In the genomic region with DNA sequence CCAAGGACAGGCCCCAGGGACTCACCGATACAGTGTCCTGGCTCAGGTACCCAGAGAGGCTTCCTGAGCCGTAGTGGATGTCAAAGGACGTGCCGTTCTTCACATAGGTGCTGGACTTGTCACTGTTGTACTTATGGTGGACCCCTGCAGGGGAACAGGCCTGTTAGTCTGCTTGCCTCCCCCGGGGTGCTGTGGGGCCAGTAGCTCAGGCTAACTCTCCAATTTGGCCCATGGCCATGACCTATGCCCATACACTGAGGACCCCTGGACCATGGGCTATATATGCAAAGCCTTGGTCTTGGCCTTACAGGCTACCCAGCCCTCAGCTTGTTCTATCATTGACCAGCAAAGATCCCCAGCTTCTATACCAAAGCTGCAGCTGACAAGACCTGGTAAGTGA, we compare ENCODE assay signal across 22 mouse cellular contexts. TPM values are rescaled to one million over a fixed set of nuclear protein-coding genes. Genes with fewer than 3 reads are reported as not detected.
DNase-seq lines count a peak whose midpoint lies in the region; ATAC-seq and TF ChIP-seq lines count a peak whose summit lies in the region.
"Had no signal": no experiment of that assay in that cellular context is flagged by ENCODE, and none has a peak within 500 bp of the region (broad histone marks: within the 10 kb centered on the region; RNA-seq: fewer than 3 reads in every experiment).

A gene (minus strand): TSS at position 101 of the 400 bp plus-strand sequence.

- TF ChIP-seq EP300 in heart, postnatal 0 days (IDR thresholded peaks at IDR 0.05; ENCODE audit: low read depth) = no peak
- TF ChIP-seq EP300 in MEL (IDR thresholded peaks at IDR 0.05; ENCODE audit: low read depth in 1 of 2, low read length in 2 of 2) = no peak

- no peak within 1 kb of the TSS for H3K4me2 ChIP-seq in heart, postnatal 0 days (ENCODE audit: low read depth, low read length)
- H3K4me2 ChIP-seq in liver, embryonic 16.5 days (ENCODE audit: low read depth, low read length) = no peak within 1 kb of the TSS
- H3K4me2 ChIP-seq: embryonic facial prominence, embryonic 13.5 days; midbrain, embryonic 11.5 days; neural tube, embryonic 15.5 days had no signal

- no peak for TF ChIP-seq POLR2A in MEL (IDR thresholded peaks at IDR 0.05; ENCODE audit: control insufficient read depth in 1 of 2, insufficient read depth in 1 of 2, low read depth in 1 of 2, low read length in 2 of 2, poor library complexity in 1 of 2)

- intact Hi-C loops in heart, postnatal 36 days (cut with DNase I) = no loop called here

- peaks cover 14% of the 10 kb centered on the region for H3K4me1 ChIP-seq in heart, postnatal 0 days (ENCODE audit: control insufficient read depth, insufficient read depth)
- H3K4me1 ChIP-seq in MEL (ENCODE audit: control insufficient read depth in 1 of 2, insufficient read depth in 2 of 2, low read length in 2 of 2) = peaks cover 6 to 15% of the 10 kb centered on the region in 2 experiments
- H3K4me1 ChIP-seq in liver, embryonic 16.5 days (ENCODE audit: control insufficient read depth, low read depth, low read length) = peaks cover 86% of the 10 kb centered on the region

- TF ChIP-seq RAD21 in MEL (IDR thresholded peaks at IDR 0.05; ENCODE audit: low read depth, low read length) = no peak

- peak within 1 kb of the TSS; percentile 9; the same call in 1 of the 2 replicates for H3K27ac ChIP-seq in heart, postnatal 0 days (ENCODE audit: low read depth)
- no peak within 1 kb of the TSS for H3K27ac ChIP-seq in MEL (ENCODE audit: control insufficient read depth, low read depth, low read length)
- peak within 1 kb of the TSS; percentile 57 for H3K27ac ChIP-seq in liver, embryonic 16.5 days (ENCODE audit: low read length)
- H3K27ac ChIP-seq: embryonic facial prominence, embryonic 13.5 days; neural tube, embryonic 15.5 days had no signal

- no peak for ATAC-seq in heart, postnatal 0 days (ENCODE audit: insufficient read depth, low read depth)
- no peak for ATAC-seq in liver, embryonic 16.5 days (ENCODE audit: low read depth)
- ATAC-seq: activated CD4-positive, CD25-positive, alpha-beta regulatory T cell, adult 4 months; hindbrain, embryonic 16.5 days; intestine, postnatal 0 days had no signal

- 96% methylated on average over 5 of the region's 5 CpGs for WGBS in heart, postnatal 0 days
- WGBS in liver, embryonic 16.5 days (ENCODE audit: insufficient replicate concordance) = 95% methylated on average over 5 of the region's 5 CpGs

- H3K9ac ChIP-seq in heart, postnatal 0 days (replicated peaks; ENCODE audit: low read depth, low read length) = no peak within 1 kb of the TSS
- H3K9ac ChIP-seq in MEL (ENCODE audit: control insufficient read depth, low read depth, low read length, poor library complexity, severe bottlenecking) = no peak within 1 kb of the TSS
- H3K9ac ChIP-seq in liver, embryonic 16.5 days (ENCODE audit: low read depth, low read length) = no peak within 1 kb of the TSS
- H3K9ac ChIP-seq: embryonic facial prominence, embryonic 13.5 days; liver, embryonic 14.5 days; neural tube, embryonic 15.5 days had no signal

- H3K9me3 ChIP-seq in heart, postnatal 0 days (replicated peaks; ENCODE audit: control insufficient read depth, low read length) = no peaks in the 10 kb centered on the region
- H3K9me3 ChIP-seq in MEL (replicated peaks; ENCODE audit: insufficient read depth, low read length) = no peaks in the 10 kb centered on the region
- H3K9me3 ChIP-seq in liver, embryonic 16.5 days (replicated peaks; ENCODE audit: control insufficient read depth, low read length) = no peaks in the 10 kb centered on the region
- H3K9me3 ChIP-seq: embryonic facial prominence, embryonic 13.5 days; neural tube, embryonic 15.5 days had no signal

- TF ChIP-seq CTCF in heart, postnatal 0 days (IDR thresholded peaks at IDR 0.05; ENCODE audit: low read depth) = no peak
- no peak for TF ChIP-seq CTCF in MEL (IDR thresholded peaks at IDR 0.05 in 2 of 3, conservative IDR thresholded peaks at IDR 0.05 in 1 of 3; ENCODE audit: control insufficient read depth in 1 of 3, insufficient read depth in 1 of 3, low read depth in 2 of 3, low read length in 3 of 3, poor library complexity in 1 of 3, severe bottlenecking in 1 of 3)

- peak; percentile 19 for DNase-seq in cerebellum, adult 9-10 months
- no peak for DNase-seq in cerebellum, postnatal 4 days (ENCODE audit: low spot score in 2 of 2)
- no peak for DNase-seq in heart, postnatal 0 days (ENCODE audit: low spot score)
- no peak for DNase-seq in heart, postnatal 36 days
- no peak for DNase-seq in MEL (ENCODE audit: low read depth, low spot score)
- DNase-seq in frontal cortex, postnatal 25 days (ENCODE audit: low spot score in 2 of 2) = no peak
- no peak for DNase-seq in embryo, embryonic 9.5 days (ENCODE audit: extremely low spot score)
- DNase-seq: cerebellum, postnatal 36 days; gastrocnemius, postnatal 36 days; heart, postnatal 14 days; retina, postnatal 1 day had no signal

- H3K27me3 ChIP-seq in heart, postnatal 0 days (ENCODE audit: control insufficient read depth, insufficient read depth, low read length) = no peaks in the 10 kb centered on the region
- no peaks in the 10 kb centered on the region for H3K27me3 ChIP-seq in MEL (ENCODE audit: control insufficient read depth in 1 of 2, insufficient read depth in 2 of 2, low read length in 2 of 2)
- no peaks in the 10 kb centered on the region for H3K27me3 ChIP-seq in liver, embryonic 16.5 days (ENCODE audit: control insufficient read depth, insufficient read depth, low read depth, low read length)
- H3K27me3 ChIP-seq: CH12.LX; embryonic facial prominence, embryonic 13.5 days; neural tube, embryonic 15.5 days had no signal

- H3K36me3 ChIP-seq in heart, postnatal 0 days (replicated peaks; ENCODE audit: control insufficient read depth, insufficient read depth, low read length) = peaks cover 82% of the 10 kb centered on the region
- peaks cover 10% of the 10 kb centered on the region in 2 experiments for H3K36me3 ChIP-seq in MEL (ENCODE audit: control insufficient read depth in 1 of 2, insufficient read depth in 2 of 2, low read length in 2 of 2)
- H3K36me3 ChIP-seq in liver, embryonic 16.5 days (ENCODE audit: control insufficient read depth, insufficient read depth) = peaks cover 76% of the 10 kb centered on the region

- no peak within 1 kb of the TSS for H3K4me3 ChIP-seq in heart, postnatal 0 days (ENCODE audit: low read depth, low read length)
- H3K4me3 ChIP-seq in MEL (ENCODE audit: control insufficient read depth in 1 of 2, insufficient read depth in 1 of 2, low read depth in 2 of 2, low read length in 2 of 2) = no peak within 1 kb of the TSS
- H3K4me3 ChIP-seq in liver, embryonic 16.5 days (ENCODE audit: low read depth, low read length) = no peak within 1 kb of the TSS
- H3K4me3 ChIP-seq: embryonic facial prominence, embryonic 13.5 days; neural tube, embryonic 15.5 days had no signal

- H3K79me2 ChIP-seq in MEL (ENCODE audit: control insufficient read depth, insufficient read depth, low read length, poor library complexity) = peaks cover 20% of the 10 kb centered on the region

TF ChIP-seq in MEL, 35 proteins besides CTCF, POLR2A, EP300 and RAD21:
- no peak for TF ChIP-seq POLR2AphosphoS5 (IDR thresholded peaks at IDR 0.05; ENCODE audit: borderline replicate concordance, low read depth, low read length)
- TF ChIP-seq TAL1 (IDR thresholded peaks at IDR 0.05; ENCODE audit: low read length) = no peak
- no peak for TF ChIP-seq USF2 (IDR thresholded peaks at IDR 0.05; ENCODE audit: borderline replicate concordance in 1 of 2, insufficient read depth in 1 of 2, low read depth in 1 of 2, low read length in 2 of 2)
- no peak for TF ChIP-seq ZKSCAN1 (IDR thresholded peaks at IDR 0.05; ENCODE audit: low read depth, low read length)
- no peak for TF ChIP-seq SIN3A (IDR thresholded peaks at IDR 0.05; ENCODE audit: low read length)
- TF ChIP-seq ETS1 (IDR thresholded peaks at IDR 0.05; ENCODE audit: low read depth, low read length) = no peak
- TF ChIP-seq MXI1 (IDR thresholded peaks at IDR 0.05; ENCODE audit: low read depth, low read length) = no peak
- TF ChIP-seq TBP (IDR thresholded peaks at IDR 0.05; ENCODE audit: low read depth, low read length) = no peak
- TF ChIP-seq ZMIZ1 (IDR thresholded peaks at IDR 0.05; ENCODE audit: low read depth, low read length) = no peak

RNA-seq across cellular contexts. Expression of the gene that starts here (rescaled TPM):
- not detected in 2 replicates for total RNA-seq in heart, postnatal 0 days (2014; rRNA removed; ENCODE audit: low replicate concordance)
- polyA plus RNA-seq in heart, postnatal 0 days (2015; fragmentation: Nextera tagmentation; extraction: Ambion mirVana) = 0.85 TPM in 1 of 2 replicates, not detected in the other
- 1 to 10 TPM in 1 of 2 experiments, under 1 TPM in 1; 0.72 to 8.2 TPM for total RNA-seq in heart, postnatal 36 days (2021)
- total RNA-seq in MEL (2012; rRNA removed) = 3.2 and 8.1 TPM in 2 replicates
- 10 to 100 TPM in 1 of 2 experiments, not detected in 1; 15.2 TPM for polyA plus RNA-seq in MEL (2012; ENCODE audit: insufficient read depth in 1 of 2, insufficient read length in 2 of 2, low read depth in 1 of 2, low replicate concordance in 2 of 2, missing spikeins in 1 of 2)
- 1.4 and 1.8 TPM in 2 replicates for polyA plus RNA-seq in liver, embryonic 16.5 days (2015; fragmentation: Nextera tagmentation; extraction: Ambion mirVana)
- polyA plus RNA-seq: activated CD4-positive, CD25-positive, alpha-beta regulatory T cell, adult 4 months; embryonic facial prominence, embryonic 13.5 days; forebrain, embryonic 11.5 days; intestine, postnatal 0 days; neural tube, embryonic 15.5 days; stomach, embryonic 14.5 days had no signal
